Mouse (Mus musculus): ENCODE measurements around the gene Mast3. TPM values are rescaled to one million over a fixed set of nuclear protein-coding genes. Genes with fewer than 3 reads are reported as not detected.

Mast3 gene
- polyA plus RNA-seq, 1 experiment from 2014 or later, result 5.6 TPM

DNA sequence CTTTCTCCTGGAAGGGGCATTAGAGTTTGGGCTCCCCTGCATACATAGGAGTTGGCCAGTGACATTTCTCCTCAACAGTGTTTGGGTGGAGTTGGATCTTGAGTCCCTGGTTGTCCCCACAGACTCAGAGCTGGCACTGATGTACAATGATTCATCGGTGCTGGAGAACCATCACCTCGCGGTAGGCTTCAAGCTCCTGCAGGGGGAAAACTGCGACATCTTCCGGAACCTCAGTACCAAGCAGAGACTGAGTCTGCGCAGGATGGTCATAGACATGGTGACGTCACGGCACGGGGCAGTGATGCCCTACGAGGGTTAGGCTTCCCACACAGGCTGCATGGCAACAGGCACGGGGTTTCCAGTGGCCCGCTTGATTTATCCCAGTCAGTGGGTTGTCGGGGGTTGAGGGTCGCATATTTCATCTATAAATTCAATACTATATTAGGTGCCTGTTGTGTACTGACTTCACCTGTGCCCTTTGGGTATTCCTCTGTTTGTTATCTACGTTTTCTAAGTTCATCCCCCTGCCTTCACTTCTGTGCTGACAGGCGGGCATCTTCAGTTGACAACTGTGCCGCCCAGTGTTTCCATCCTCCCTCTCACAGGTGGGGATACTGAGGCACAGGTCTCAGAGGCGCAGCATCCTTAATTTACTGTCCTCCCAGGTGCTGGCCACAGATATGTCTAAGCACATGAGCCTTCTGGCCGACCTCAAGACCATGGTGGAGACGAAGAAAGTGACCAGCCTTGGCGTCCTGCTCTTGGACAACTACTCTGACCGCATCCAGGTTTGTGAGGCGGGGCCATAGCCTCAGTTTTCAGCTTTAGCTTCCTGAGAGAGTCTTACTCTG is 56.4 kb downstream of the Mast3 start:
- Histone ChIP-seq H3K36me3 (no peaks in the 10 kb centered on the region), H3K9ac (no peak overlapping the region), H3K4me1 (peaks cover 24% of the 10 kb centered on the region), H3K4me2 (no peak overlapping the region), H3K27ac (replicated peaks) (no peak overlapping the region), H3K9me3 (no peaks in the 10 kb centered on the region), H3K4me3 (no peak overlapping the region), H3K27me3 (replicated peaks) (peaks cover 74% of the 10 kb centered on the region)
- no peak for ATAC-seq (ENCODE audit: extremely low read depth, insufficient number of reproducible peaks, low FRiP score, low TSS enrichment)
- WGBS, result 75% methylated on average over 23 of the region's 23 CpGs

DNA sequence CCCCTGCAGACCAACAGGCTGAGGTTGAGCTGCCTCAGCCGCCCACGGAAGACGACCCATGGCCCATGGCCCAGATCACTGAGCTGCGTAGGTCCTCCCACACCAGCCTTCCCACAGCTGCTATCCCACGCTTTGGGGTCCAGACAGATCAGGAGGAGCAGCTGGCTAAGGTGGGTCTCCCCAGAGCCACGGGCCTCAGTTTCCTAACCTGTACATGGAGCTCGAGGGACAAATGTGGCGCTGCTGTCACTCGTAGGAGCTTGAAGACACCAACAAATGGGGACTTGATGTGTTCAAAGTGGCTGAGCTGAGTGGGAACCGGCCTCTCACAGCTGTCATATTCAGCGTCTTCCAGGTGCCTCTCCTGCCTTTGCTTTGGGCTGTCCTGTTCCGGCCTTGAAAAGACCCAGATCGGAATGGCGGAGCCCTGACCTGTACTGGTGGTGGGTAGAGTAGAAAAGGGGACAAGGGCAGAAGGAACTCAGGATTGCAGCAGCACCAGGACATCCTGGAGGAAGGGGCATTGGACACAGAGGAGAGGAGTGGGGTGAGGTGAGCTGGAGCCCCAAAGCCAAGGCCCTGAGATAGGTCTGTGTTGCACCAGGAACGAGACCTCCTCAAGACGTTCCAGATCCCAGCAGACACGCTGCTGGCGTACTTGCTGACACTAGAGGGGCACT is 57.5 kb downstream of the Mast3 start:
- peaks cover 24% of the 10 kb centered on the region for H3K4me1 ChIP-seq
- WGBS, result 80% methylated on average over 18 of the region's 18 CpGs
- H3K27ac ChIP-seq (replicated peaks), result no peak overlapping the region
- ATAC-seq (ENCODE audit: extremely low read depth, insufficient number of reproducible peaks, low FRiP score, low TSS enrichment), result no peak
- H3K9me3 ChIP-seq, result no peaks in the 10 kb centered on the region
- H3K4me3 ChIP-seq, result no peak overlapping the region
- no peak overlapping the region for H3K4me2 ChIP-seq
- peaks cover 86% of the 10 kb centered on the region for H3K27me3 ChIP-seq (replicated peaks)
- H3K9ac ChIP-seq, result no peak overlapping the region
- no peaks in the 10 kb centered on the region for H3K36me3 ChIP-seq

DNA sequence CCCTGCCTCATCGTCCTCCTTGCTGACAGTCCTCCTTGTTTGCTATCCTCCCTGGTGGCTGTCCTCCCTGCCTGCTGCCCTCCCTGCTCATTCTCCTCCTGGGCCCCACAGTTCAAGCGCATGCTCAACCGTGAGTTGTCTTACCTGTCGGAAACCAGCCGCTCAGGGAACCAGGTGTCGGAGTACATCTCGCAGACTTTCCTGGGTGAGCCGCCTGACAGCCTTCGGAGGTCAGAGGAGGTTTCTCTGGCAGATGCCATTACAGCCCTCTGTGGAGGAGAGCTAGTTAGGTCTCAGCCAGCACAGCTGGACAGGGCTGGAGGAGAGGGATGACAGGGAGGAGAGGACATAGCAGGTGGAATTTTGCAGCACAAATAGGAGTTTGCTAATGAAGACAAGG is 58.2 kb downstream of the Mast3 start:
- Histone ChIP-seq H3K4me1 (peaks cover 28% of the 10 kb centered on the region), H3K27ac (replicated peaks) (no peak overlapping the region), H3K36me3 (no peaks in the 10 kb centered on the region), H3K4me2 (no peak overlapping the region), H3K9me3 (no peaks in the 10 kb centered on the region), H3K9ac (no peak overlapping the region), H3K4me3 (no peak overlapping the region), H3K27me3 (replicated peaks) (peaks cover 92% of the 10 kb centered on the region)
- WGBS, result 57% methylated on average over 9 of the region's 9 CpGs
- ATAC-seq (ENCODE audit: extremely low read depth, insufficient number of reproducible peaks, low FRiP score, low TSS enrichment), result no peak

DNA sequence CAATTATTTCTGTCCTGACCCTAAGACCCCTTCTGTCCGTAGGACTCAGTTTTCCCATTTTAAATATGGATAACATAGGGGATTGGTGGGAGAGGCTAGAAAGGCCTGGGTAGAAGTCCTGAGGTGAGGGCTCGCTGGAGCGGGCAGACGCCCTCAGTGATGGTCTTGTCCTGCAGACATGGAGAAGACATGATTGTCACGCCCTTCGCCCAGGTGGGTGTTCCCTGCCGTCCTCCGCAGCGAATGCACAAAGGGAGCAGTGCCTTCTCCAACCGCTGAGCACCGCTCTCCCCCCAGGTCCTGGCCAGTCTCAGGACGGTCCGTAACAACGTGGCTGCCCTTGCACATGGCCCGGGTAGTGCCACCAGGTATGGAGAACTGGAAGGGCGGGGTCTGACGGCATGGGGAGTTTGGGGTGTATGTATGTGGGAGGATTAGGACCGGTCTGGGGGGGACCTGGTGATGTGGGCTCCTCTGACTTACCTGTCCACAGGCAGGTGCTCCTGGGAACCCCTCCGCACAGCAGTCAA is 59.1 kb downstream of the Mast3 start:
- no peaks in the 10 kb centered on the region for H3K9me3 ChIP-seq
- WGBS, result 53% methylated on average over 19 of the region's 19 CpGs

DNA sequence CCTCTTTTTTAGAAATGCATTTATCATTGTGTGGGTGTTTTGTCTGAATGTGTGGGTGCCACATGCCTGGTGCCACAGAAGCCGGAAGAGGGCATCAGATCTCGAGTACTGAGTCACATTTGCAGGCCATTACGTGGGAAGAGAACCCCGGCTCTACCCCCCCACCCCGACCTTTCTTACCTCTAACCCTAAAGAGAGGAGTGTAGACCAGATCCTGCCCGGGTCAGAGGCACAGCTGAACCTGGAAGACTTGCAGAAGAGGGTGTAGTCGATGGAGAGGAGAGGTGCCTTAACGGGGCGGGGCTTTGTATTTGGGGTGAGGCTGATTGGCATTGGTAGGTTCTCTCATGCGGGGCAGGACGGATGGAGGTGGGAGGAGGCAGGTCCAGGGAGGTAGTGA is 60.0 kb downstream of the Mast3 start:
- Histone ChIP-seq H3K36me3 (no peaks in the 10 kb centered on the region), H3K9ac (no peak overlapping the region), H3K27me3 (replicated peaks) (peaks cover 92% of the 10 kb centered on the region), H3K27ac (replicated peaks) (no peak overlapping the region), H3K4me1 (peaks cover 33% of the 10 kb centered on the region), H3K4me2 (no peak overlapping the region), H3K9me3 (no peaks in the 10 kb centered on the region), H3K4me3 (no peak overlapping the region; the same call in 1 of the 2 replicates)
- 36% methylated on average over 11 of the region's 11 CpGs for WGBS
- ATAC-seq (ENCODE audit: extremely low read depth, insufficient number of reproducible peaks, low FRiP score, low TSS enrichment), result no peak

More for the DNA sequence above, 59.1 kb downstream of the Mast3 start:
- H3K4me1 ChIP-seq, result peaks cover 33% of the 10 kb centered on the region
- no peak overlapping the region for H3K27ac ChIP-seq (replicated peaks)
- no peak overlapping the region for H3K4me2 ChIP-seq
- no peak for ATAC-seq (ENCODE audit: extremely low read depth, insufficient number of reproducible peaks, low FRiP score, low TSS enrichment)
- H3K9ac ChIP-seq, result no peak overlapping the region
- H3K27me3 ChIP-seq (replicated peaks), result peaks cover 93% of the 10 kb centered on the region
- no peak overlapping the region for H3K4me3 ChIP-seq
- H3K36me3 ChIP-seq, result no peaks in the 10 kb centered on the region

DNA sequence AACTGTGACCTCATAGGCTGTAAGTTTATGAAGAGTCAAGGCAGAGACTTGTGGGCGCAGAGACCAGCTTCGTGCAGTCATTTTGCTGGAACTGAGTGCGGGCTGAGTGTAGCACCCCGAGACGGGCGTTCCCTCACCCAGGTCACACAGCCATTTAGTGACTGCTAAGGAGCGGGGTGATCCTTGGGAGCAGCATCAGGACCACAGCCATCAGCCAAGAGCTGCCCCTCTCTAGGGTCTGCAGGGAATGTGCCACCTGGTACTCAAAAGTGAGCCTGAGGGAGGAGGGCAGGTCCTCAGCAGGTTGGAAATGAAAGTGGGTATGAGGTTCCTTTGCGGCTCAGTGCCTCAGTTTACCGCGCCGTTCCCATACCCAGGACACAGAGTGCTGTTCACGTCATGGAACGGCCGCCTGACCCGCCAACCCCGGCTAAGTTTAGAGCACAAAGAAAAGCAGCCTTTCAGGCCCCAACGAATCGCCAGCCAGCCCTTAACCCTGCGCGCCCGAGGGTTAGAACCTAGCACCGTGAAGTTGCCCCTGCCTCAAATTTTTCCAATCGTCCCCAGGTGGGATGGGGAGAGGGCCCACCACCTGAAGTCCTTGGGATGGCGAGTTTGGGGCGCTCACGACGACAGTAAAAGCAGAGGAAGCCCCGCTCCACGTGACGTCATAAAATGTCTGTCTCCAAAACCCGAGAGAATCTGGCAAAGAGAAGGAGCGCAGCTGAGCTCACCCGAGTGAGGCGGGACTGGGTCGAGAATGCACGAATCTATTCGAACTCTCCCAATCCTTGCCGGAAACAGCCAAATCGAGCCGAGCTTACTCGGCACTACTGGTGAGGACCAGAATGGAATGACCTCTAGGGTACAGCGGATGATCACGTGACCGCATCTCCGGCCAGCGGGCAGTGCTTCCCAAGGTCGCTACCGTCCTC is 60.9 kb downstream of the Mast3 start:
- ATAC-seq (ENCODE audit: extremely low read depth, insufficient number of reproducible peaks, low FRiP score, low TSS enrichment), result no peak

DNA sequence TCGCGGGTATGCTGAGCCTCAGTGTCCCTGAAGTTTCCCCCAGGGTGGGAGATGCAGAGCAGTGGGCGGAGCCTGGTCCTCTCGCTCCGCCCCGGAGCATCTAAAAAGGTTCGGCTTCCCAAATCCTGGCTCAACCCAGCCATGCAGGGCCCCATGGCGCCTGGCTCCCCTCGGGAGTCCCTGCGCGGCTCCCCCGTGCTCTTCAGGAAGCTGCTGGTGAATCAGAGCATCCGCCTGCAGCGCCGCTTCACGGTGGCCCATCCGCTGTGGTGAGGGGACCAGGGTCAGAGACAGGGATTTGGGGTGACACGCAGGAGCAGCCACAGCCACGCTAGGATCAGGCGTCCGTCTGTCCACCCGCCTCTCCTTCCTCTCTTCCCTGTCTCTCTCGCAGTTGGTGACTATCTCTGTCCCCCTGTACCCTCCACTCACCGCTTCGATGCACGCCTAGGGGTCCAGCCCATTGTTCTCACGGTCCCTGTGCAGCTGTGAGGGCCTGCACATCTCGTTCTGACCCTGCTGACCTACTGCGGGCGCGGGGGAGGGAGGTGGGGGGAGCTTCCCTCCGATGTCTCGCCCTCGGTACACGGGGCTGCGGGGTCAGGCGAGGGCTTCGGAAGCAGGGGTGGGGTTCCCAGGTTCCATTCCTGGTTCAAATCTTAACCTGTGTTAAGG is 61.7 kb downstream of the Mast3 start:
- Histone ChIP-seq H3K4me3 (peak overlapping the region; percentile 43), H3K4me2 (peak overlapping the region; percentile 66), H3K36me3 (no peaks in the 10 kb centered on the region), H3K27me3 (replicated peaks) (peaks cover 81% of the 10 kb centered on the region), H3K9me3 (no peaks in the 10 kb centered on the region), H3K4me1 (peaks cover 33% of the 10 kb centered on the region), H3K9ac (peak overlapping the region; percentile 51; the same call in 1 of the 2 replicates), H3K27ac (replicated peaks) (no peak overlapping the region)
- ATAC-seq (ENCODE audit: extremely low read depth, insufficient number of reproducible peaks, low FRiP score, low TSS enrichment), result no peak
- 3% methylated on average over 38 of the region's 38 CpGs for WGBS

More for the DNA sequence above, 60.9 kb downstream of the Mast3 start:
- Histone ChIP-seq H3K27me3 (replicated peaks) (peaks cover 84% of the 10 kb centered on the region), H3K4me1 (peaks cover 33% of the 10 kb centered on the region), H3K36me3 (no peaks in the 10 kb centered on the region), H3K9me3 (no peaks in the 10 kb centered on the region), H3K4me2 (peak overlapping the region; percentile 66), H3K9ac (peak overlapping the region; percentile 72), H3K27ac (replicated peaks) (no peak overlapping the region), H3K4me3 (peak overlapping the region; percentile 43)
- WGBS, result 5% methylated on average over 48 of the region's 48 CpGs

DNA sequence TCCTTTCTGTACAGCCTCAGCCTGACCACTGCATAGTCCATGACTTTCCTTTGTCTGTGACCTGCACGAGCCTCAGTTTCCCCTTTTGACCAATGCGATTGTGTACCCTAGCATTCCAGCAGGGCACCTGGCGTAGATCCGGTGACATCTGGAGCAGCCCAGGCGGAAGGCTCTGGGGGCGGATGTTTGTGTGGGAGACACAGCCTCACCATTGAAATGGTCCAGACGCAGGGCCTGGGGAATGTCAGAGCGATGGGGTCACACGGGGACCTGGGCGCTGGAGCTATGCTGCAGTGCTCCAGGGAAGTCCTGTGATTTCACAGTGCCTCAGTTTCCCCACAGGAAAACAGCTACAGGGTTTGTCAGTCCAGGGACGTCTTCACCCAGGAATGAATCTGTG is 62.7 kb downstream of the Mast3 start:
- Histone ChIP-seq H3K36me3 (no peaks in the 10 kb centered on the region), H3K4me1 (peaks cover 33% of the 10 kb centered on the region), H3K9me3 (no peaks in the 10 kb centered on the region), H3K4me2 (no peak overlapping the region), H3K27ac (replicated peaks) (no peak overlapping the region), H3K9ac (no peak overlapping the region), H3K27me3 (replicated peaks) (peaks cover 81% of the 10 kb centered on the region), H3K4me3 (no peak overlapping the region)
- ATAC-seq (ENCODE audit: extremely low read depth, insufficient number of reproducible peaks, low FRiP score, low TSS enrichment), result no peak
- 31% methylated on average over 11 of the region's 11 CpGs for WGBS

DNA sequence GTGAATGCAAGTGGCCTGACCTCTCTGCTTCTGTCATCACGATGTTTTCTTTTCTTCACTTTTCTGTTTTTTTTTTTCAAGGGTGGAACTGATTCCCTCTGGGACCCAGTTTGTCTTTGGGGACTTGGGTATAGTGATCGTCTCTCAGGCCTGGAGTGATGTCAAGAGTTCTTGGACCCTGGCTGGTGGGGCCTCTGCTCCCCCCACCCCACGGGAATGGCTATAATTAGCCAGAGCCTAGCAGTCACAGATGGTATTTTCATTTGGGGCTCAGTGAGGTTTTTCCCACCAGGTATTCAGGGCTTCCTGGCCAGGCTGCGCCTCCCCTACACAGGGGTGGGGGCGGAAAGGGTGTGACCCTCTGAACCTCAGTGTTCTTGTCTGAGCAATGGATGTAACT is 63.2 kb downstream of the Mast3 start:
- no peak overlapping the region for H3K27ac ChIP-seq (replicated peaks)
- H3K4me2 ChIP-seq, result no peak overlapping the region
- H3K9me3 ChIP-seq, result no peaks in the 10 kb centered on the region
- H3K9ac ChIP-seq, result no peak overlapping the region
- no peaks in the 10 kb centered on the region for H3K36me3 ChIP-seq
- no peak overlapping the region for H3K4me3 ChIP-seq
- no peak for ATAC-seq (ENCODE audit: extremely low read depth, insufficient number of reproducible peaks, low FRiP score, low TSS enrichment)
- WGBS, result 40% methylated on average over 5 of the region's 5 CpGs
- peaks cover 33% of the 10 kb centered on the region for H3K4me1 ChIP-seq
- peaks cover 79% of the 10 kb centered on the region for H3K27me3 ChIP-seq (replicated peaks)

DNA sequence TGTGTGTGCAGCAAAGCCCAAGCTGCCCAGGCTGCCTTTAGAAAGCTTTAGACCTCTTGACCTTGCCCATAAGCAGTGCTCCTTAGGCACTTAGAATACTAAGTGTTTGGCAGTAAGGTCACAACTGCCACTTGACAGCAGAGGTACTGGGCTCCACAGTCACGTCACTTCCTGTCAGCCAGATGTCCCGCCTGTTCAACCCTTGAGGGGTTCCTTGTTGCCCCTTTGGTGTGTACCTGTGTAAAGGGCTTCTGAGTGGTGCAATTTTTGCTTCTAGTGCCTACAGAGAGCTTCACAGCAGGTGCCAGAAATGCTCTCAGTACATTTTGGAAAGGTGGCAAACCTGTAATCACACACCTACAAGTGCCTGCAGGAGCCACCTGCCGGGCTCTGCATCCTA is 66.6 kb downstream of the Mast3 start:
- ATAC-seq (ENCODE audit: extremely low read depth, insufficient number of reproducible peaks, low FRiP score, low TSS enrichment), result no peak
- Histone ChIP-seq H3K4me2 (no peak overlapping the region), H3K27ac (replicated peaks) (no peak overlapping the region), H3K36me3 (no peaks in the 10 kb centered on the region), H3K9ac (no peak overlapping the region), H3K4me1 (peaks cover 21% of the 10 kb centered on the region), H3K4me3 (no peak overlapping the region), H3K27me3 (replicated peaks) (peaks cover 59% of the 10 kb centered on the region), H3K9me3 (no peaks in the 10 kb centered on the region)
- WGBS, result 47% methylated on average over 3 of the region's 3 CpGs

All from heart, embryonic 13.5 days (tissue).